ENCODE assay signal across 10 mouse cellular contexts in genomic region chr6:147304236-147304635, GRCm38 (mm10). TPM values are rescaled to one million over a fixed set of nuclear protein-coding genes. Genes with fewer than 3 reads are reported as not detected.
DNase-seq lines count a peak whose midpoint lies in the region.
"Not testable (repeated sequence)": the region's sequence is repeated elsewhere in the genome, so short reads cannot be mapped to it uniquely, and the experiment has no call there.
"Had no signal": no experiment of that assay in that cellular context is flagged by ENCODE, and none has a peak within 500 bp of the region (broad histone marks: within the 10 kb centered on the region; RNA-seq: fewer than 3 reads in every experiment).

No protein-coding gene starts in this region.

- intact Hi-C loops in heart, postnatal 36 days (cut with DNase I), result not testable (repeated sequence)

- DNase-seq in cerebellum, adult 9-10 months, result peak; percentile 14
- peak; percentile 65 for DNase-seq in heart, adult 8-10 months (ENCODE audit: low spot score)
- DNase-seq in heart, postnatal 36 days, result peak; percentile 3 to 9
- peak; percentile 24 for DNase-seq in kidney, adult 9 months
- peak; percentile 8 for DNase-seq in lung, postnatal 10 days
- peak; percentile 2 for DNase-seq in ovary, adult 18-20 months (ENCODE audit: low spot score)

RNA-seq across cellular contexts. Expression of gene Pthlh, which starts 40.3 kb away (rescaled TPM):
- total RNA-seq in heart, adult 8-10 months (2022), result 1 to 10 TPM in 3 of 4 experiments, under 1 TPM in 1; 0.94 to 1.7 (median 1.4) TPM
- 1 to 10 TPM; 1.2 to 1.7 TPM for total RNA-seq in heart, postnatal 36 days (2021)
- total RNA-seq: CH12.LX; ES-E14; granulocyte monocyte progenitor cell, adult 5-6 weeks; liver, adult 2 months had no signal

Comparison
In these comparisons a context has a peak if more than half of its experiments do, and no peak if none do; other contexts are left out.
1. Peak in every context shown above with its lines: DNase-seq.
2. DNase-seq: peak in every context shown above with its lines; median percentile 65 in heart, adult 8-10 months; 24 in kidney, adult 9 months; 14 in cerebellum, adult 9-10 months; 8 in lung, postnatal 10 days; 6 in heart, postnatal 36 days; 2 in ovary, adult 18-20 months.